Mouse (Mus musculus) left cerebral cortex, postnatal 10 days (tissue): ENCODE measurements at regions not wholly inside any gene's neighbourhood (a gene's known extent, or its start where the extent isn't known, plus 50 kb on each side); places are given as distances from the start of the nearest gene placed in this dataset.
A peak's percentile ranks its signal among the peaks of the same experiment; 100 is the strongest.
"Not testable (repeated sequence)": the region's sequence is repeated elsewhere in the genome, so short reads cannot be mapped to it uniquely, and the experiment has no call there.

Experiments used
- DNase-seq, 2 experiments: peaks; one replicate each; pipeline ENCODE4 v3.0.0; 2021 to 2022; ENCODE audit warnings: low spot score in 2 of 2, mixed read lengths in 1 of 2; ENCODE audit errors: extremely low spot score in 1 of 2
- intact Hi-C: fragments of 180-260 bp; cut with DNase I; formaldehyde crosslinking; loops from one replicate; pipeline ENCODE4 v1.15.1; 2025

- DNase-seq: no peak
- intact Hi-C loops: no loop called here
Measured at GRCm38 (mm10) chr16:12516834-12517685, 533.1 kb downstream of the Shisa9 start.

- intact Hi-C loops: no loop called here
- no peak for DNase-seq
Measured at GRCm38 (mm10) chr16:12518264-12518663, 534.4 kb downstream of the Shisa9 start.

DNA sequence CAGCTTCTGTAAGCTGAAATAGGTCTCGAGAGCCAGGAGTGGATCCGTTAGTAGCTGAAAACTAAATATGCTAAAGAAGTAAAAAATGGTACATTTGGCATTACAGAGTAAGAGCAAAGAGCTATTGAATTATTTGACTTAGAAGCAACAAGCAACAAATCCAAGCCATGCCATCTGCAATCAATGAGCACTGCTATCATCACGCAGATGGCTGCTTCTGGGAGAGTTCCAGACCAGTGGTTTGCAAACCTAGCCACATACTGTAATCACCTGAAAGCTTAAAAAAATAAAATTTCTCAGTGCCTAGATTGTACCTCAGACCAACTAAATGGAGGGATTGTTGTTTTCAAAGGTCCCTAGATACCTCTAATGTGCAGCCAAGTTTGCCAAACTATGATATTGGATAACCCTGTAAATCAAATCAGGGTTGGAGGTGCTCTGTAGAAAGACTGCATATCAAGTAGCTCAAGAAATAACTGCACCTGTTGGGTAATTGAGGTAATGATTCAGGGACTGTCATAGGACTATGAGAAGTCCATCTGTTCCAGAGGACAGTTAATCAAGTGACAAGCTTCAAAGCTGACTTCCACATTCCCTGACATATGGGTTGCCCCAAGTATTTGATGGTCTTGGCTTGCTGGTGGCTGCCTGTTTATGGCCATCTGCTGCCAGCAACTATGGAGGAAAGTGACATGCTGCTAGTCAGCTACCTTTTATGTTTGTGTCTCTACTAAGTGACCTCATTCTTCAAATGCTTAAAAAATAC lies 538.0 kb downstream of the Shisa9 start:
- no peak for DNase-seq
- intact Hi-C loops: no loop called here

GRCm38 (mm10) chr16:12548462-12548861 lies 561.0 kb upstream of the Ercc4 start:
- intact Hi-C loops: no loop called here

DNA sequence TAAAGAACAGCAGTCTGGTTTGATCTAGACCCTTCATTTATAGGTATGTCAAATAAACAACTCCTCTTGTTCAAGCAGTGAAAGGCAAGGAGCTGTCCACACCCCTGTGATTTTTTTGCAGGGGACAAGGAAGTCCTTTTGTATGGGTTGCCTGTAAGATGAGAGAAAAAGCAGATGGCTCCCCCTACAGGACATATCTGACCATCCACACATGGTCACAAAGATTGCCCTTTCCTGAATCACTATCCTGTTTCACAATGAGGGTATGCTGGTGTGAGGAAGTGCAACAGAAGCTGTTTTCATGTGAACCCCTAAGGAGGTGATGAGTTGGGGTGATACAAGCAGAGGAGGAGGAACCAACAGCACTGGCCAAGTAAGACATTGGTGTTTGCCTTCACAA lies 520.6 kb upstream of the Ercc4 start:
- intact Hi-C loops: loop anchor here (10.0 kb wide), 1 partner anchor 604 kb away; the partner anchor contains the start of gene Shisa9
- no peak for DNase-seq

More at GRCm38 (mm10) chr16:12548462-12548861, 561.0 kb upstream of the Ercc4 start:
- DNase-seq: no peak

DNA sequence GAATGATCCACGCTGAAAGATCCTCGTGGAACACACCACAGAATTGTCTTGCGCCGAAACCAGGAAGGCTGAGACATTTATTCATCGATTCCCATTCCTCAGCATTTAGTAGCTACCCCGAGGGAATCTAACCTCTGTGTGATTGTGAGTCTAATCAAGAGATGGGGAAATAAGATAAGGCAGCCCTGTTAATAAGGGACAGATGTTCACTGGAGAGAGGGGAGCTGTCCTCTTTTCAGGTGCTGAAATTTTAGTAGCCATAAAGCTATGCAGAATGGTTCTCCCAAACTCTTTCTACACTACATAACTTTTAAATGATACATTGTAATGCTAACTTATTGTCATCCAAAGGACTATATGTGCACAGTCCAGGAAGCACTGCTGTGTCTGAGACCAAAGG lies 501.2 kb upstream of the Ercc4 start:
- DNase-seq: no peak

GRCm38 (mm10) chr16:12611106-12611505 lies 498.4 kb upstream of the Ercc4 start:
- intact Hi-C loops: no loop called here
- DNase-seq: no peak

More for the DNA sequence above, 501.2 kb upstream of the Ercc4 start:
- intact Hi-C loops: no loop called here

- DNase-seq: no peak
- intact Hi-C loops: no loop called here
Measured at GRCm38 (mm10) chr16:12617781-12618180, 491.7 kb upstream of the Ercc4 start.

DNA sequence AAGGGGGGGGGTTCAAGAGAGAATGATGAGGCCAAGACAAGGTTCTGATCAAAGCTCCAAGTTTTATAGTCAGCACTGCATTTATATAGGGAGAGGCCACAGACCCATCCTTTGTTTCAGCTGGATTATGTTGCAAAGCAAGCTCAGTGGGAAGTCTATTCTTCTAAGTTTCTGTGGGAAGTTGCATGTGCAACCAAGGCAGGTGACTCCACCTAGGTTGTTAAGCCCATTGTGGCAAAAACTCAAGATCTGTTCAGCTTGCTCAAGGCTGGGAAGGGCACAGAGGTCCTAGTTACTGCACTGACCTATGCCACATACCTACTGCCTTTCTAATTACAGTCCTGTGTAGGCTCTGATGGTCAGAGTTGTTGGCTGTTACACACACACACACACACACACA lies 477.0 kb upstream of the Ercc4 start:
- no peak for DNase-seq
- intact Hi-C loops: no loop called here

GRCm38 (mm10) chr16:12638971-12639640 lies 470.4 kb upstream of the Ercc4 start:
- no peak for DNase-seq
- intact Hi-C loops: no loop called here

GRCm38 (mm10) chr16:12643053-12643452 lies 466.4 kb upstream of the Ercc4 start:
- intact Hi-C loops: no loop called here

DNA sequence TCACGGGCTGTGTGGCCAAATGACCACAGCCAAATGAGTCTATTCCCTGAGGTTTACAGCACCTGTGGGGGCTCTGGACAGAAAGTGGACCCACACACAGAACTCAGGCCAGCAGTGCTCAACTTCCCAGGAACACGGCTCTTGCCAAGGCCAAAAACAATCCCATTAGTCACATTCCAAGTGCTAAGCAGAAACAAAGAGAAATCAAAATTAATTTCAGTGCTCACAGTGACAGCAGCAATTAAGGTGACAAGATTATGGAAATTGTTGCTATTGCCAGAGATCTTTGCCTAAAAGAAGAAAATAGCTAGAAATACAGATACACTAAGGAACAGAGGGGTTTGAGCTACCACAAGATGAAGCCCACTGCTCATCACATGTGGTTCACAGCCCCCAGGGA lies 464.9 kb upstream of the Ercc4 start:
- intact Hi-C loops: no loop called here
- DNase-seq: no peak

More at GRCm38 (mm10) chr16:12643053-12643452, 466.4 kb upstream of the Ercc4 start:
- no peak for DNase-seq

DNA sequence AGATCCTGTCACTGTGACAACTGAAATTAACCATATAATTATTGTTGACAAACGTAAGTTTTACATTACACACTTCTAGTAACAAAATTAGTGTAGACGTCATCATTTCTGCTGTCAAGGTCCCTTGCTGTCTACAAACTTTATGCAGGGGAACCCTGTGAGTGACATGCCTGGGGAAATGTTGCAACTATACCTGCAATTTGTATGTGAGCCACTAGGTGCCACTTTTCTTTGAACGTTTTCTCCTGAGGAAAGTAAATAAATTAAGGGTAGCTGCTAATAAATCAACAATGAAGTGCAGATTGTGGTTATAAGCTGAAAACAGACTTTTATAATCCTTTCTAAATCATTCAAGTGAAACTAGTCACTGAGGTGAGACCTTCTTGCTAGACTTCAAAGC lies 457.3 kb upstream of the Ercc4 start:
- no peak for DNase-seq

DNA sequence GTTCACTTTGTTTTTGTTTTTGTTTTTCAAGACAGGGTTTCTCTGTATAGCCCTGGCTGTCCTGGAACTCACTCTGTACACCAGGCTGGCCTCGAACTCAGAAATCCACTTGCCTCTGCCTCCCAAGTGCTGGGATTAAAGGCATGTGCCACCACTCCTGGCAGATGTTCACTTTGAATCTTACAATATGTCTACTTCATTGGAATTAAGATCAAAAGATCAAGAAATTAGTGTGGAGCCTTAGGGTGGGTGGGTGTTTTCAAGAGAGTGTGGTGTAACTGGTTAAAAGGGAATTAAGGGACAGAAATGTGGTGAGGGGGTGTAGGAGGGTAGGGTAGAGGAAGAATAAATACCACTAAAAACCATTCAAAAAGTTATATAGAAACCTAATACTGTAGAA lies 435.8 kb upstream of the Ercc4 start:
- intact Hi-C loops, DNase-seq: not testable (repeated sequence)

More for the DNA sequence above, 457.3 kb upstream of the Ercc4 start:
- intact Hi-C loops: no loop called here

GRCm38 (mm10) chr16:12681474-12681873 lies 428.0 kb upstream of the Ercc4 start:
- DNase-seq: peak in 1 of 2 experiments; percentile 9
- intact Hi-C loops: no loop called here

DNA sequence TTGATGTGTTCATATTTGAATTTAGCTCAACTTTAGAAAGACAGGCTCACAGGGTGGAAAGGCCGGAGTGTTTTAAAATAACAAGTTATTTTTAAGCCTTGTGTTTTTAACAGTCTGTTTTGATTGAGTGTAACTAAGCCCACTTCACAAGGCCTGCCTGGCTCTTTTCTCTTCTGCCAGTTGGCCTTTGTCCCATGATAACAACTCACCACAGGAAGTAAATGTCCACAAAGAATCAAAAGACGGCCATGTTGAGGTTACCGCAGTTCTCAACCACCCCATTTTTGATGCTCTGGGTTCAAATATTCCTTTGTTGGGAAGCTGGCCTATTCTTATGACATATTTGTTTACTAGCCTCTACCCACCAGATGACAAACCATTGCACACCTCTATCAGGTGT lies 423.7 kb upstream of the Ercc4 start:
- intact Hi-C loops: no loop called here
- DNase-seq: peak in 1 of 2 experiments; percentile 47

GRCm38 (mm10) chr16:12691776-12692175 lies 417.7 kb upstream of the Ercc4 start:
- no peak for DNase-seq
- intact Hi-C loops: no loop called here

GRCm38 (mm10) chr16:12692739-12693292 lies 416.7 kb upstream of the Ercc4 start:
- DNase-seq: no peak
- intact Hi-C loops: no loop called here

DNA sequence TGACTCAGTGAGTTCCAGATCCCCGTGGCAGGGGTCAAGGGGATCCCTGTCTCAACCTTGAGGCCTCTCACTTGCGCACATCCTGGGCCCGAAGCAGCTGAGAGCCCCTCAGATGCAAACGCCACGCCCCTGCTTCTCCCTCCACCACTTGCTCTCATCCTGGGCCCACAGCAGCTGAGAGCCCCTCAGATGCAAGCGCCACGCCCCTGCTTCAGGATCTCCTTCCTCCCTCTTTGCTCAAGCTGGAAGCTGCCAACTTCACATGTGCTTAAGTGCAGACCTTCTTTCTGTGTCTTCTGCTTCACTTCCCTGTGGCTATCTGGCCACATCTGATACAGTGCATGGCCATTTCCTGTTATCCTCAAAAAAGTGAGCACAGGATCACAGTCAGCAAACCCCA lies 416.1 kb upstream of the Ercc4 start:
- DNase-seq: no peak
- intact Hi-C loops: no loop called here
